Mouse (Mus musculus): ENCODE measurements at regions not wholly inside any gene's neighbourhood (a gene's known extent, or its start where the extent isn't known, plus 50 kb on each side); places are given as distances from the start of the nearest gene placed in this dataset.

DNA sequence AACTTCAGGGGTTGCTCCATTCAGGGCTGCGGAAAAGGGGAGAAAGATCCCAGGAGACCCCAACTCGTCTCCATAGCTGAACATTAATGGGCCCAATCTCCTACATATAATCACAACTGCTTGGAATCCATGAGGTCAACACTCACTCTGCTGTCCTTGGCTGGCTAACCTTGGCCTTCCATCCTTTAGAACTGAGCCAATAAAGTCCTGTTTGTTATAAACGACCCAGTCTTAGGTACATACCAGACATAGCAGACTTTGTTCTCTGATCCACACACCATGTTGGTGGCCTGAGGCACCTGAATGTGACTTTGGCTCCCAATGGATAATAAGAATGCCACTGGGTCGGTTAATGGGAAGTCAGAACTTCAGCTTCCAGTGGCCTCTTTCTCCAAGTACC is 157.4 kb downstream of the Auh start:
- in situ Hi-C loops (cut with MboI; ENCODE audit: low pct_unique_long_range_greater_than_20kb in 1 of 2, low sequenced_read_pairs in 2 of 2, unreplicated experiment in 1 of 2): no loop called here

DNA sequence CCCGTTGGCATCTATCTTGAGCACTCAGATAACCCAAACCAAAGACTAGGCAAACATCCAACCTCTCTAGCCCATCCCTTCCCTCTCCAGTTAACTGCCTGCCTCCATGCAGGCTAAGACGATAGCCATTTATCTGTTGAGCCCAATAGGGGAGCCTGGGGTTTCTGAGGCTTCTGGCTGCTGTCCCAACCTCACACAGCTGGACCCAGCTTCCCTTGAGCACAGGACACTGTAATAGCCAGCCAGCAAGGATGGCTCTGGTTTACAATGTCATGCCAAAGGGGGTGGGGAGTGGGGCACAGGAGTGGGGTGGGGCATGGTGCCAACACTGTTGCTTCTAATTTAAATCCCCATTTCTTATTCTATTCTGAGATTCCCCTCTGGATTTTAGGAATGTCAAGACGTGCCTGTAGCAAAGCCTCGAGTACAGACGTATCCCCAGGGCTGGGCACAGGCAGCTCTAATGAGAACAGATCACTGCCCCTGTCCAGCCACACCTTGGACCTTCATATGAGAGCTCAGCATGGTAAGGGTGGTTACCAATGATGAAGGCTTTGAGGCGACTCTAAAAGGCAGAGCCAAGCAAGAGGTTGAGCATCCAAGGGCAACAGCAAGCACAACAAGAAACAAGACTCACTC is 152.0 kb downstream of the Auh start:
- in situ Hi-C loops (cut with MboI; ENCODE audit: low pct_unique_long_range_greater_than_20kb in 1 of 2, low sequenced_read_pairs in 2 of 2, unreplicated experiment in 1 of 2): no loop called here

DNA sequence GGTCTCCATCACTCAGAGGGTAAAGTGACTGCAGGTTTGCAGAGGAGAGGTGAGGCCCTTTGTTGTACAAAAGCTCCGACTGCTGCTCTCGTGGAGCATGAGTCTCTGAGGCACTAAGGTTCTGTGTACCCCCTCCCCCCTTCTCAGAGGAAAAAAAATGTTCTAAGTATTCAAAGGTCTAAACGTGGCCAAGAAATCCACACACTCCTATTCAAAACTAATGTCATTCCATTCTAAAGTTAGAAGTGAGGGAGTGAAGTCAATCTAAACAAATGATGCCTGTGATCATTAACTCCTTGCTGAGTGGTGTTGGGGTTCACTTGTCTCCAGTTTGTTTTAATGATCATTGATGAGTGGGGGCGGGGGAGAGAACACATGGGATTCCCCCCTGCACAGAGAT is 150.6 kb downstream of the Auh start:
- in situ Hi-C loops (cut with MboI; ENCODE audit: low pct_unique_long_range_greater_than_20kb in 1 of 2, low sequenced_read_pairs in 2 of 2, unreplicated experiment in 1 of 2): no loop called here

Measured in mouse embryonic stem cell (cell line).